Mouse (Mus musculus): ENCODE results near the gene C2cd4c.

Gene C2cd4c

DNA sequence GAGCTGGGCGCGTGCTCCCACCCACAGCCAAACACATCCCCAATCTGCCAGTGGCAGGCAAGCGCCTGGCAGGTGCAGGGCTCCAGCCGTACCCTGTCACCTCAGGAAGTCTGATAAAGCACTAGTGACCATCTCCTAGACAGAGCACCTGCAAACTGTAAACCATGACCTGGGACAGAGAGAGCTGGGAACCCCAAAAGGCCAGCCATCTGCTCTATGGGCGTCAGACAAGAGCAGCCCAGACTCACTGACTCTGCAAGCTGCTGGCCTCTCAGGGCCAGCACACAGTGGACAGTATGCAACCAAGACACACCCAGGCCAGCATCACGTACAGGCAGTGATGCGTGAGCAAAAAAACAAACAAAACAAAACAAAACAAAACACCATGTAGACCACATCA, 34.9 kb downstream of the C2cd4c start:
- DNase-seq (ENCODE audit: low spot score), result no peak

DNA sequence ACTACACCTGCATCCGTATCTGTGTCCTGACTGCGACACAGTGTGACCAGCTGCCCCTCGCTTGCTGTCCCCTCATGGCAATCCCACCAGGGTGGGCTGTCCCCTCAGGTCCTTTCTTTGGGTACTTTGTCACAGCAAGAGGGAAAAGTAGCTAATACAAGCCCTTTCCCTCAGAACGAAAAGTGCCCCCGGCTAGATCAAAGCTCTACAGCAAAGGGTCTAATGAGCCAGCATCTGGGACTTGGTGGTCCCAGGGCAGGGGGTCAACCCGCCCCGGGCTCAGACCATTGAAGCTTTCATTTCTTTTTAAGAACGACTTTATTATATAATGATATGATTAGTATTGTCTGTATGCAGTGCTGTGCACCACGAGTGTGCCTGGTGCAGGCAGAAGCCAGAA, 35.5 kb downstream of the C2cd4c start:
- no peak for DNase-seq (ENCODE audit: low spot score)

DNA sequence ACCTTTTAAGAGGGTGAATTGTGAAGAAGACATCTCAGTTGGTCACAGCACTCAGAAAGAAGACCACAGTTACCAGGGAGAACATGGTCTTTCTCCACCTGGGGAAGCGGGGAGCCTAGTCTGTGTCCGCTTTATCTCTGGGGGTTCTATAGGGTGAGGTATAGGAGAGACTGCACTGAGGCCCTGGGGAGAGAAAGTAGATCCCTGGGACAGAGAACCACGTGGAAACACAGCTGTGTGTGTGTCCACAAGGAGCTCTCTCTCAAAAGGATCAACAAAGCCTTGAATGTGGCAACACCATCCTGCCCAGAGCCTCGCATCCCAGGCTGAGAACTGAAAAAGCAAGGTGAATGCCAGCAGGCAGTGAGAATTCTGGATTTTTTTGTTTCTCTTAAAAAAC, 36.4 kb downstream of the C2cd4c start:
- DNase-seq (ENCODE audit: low spot score), result no peak

DNA sequence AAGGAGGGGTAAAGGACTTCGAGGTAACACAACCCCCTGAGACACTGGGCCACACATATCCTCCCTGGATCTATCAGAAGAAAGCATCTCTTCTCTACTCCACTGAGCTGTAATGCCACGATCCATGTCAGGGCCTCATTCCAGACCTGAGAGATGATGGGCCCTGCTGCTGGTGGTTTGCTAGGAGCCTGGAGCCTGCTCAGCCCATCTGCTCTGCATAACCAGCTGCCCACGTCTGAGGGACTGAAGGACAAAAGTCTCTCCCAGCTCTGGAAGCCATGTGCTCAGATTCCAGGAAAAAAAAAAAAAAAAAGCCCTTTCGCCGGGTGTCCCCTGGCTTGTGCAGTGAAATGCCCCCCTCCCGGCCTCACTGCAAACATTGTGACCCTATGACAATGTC, 38.1 kb downstream of the C2cd4c start:
- DNase-seq (ENCODE audit: low spot score), result no peak

DNA sequence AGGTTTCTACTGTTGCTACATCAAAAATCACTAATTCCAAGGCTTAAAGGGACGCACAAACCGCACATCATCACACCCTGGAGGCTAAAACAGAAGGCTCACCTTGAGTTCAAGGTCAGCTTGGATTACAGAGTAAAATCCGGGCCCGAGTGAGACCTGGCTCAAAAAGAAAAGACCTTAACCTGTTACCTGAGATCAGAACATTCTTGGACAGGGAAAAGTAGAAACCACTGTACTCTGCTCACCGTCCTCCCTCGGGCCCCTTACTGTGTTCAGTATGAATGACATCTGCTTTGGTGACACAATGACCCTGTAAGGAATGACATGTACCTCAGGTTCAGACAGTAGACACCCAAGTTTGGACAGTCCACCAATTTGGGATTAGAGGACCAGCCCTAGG, 39.0 kb downstream of the C2cd4c start:
- DNase-seq (ENCODE audit: low spot score), result no peak

DNA sequence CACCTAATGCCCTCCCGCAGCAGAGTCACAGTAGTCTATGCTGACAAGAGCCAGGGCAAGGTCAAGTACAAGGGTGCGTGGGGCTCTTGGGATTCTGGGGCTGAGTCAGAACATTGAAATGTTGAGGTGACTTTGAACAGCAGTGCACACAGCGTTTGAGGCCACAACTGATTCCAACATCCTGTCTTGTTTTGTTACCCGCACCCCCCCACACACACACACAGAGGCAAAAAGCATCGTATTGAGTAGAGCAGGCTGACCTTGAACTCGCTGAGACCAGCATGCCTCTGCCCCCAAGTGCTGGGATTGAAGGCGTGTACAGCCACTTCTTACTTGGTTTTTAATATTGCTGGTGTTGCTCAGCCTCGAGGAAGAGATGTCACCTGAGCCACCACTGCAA, 39.5 kb downstream of the C2cd4c start:
- DNase-seq (ENCODE audit: low spot score), result no peak

DNA sequence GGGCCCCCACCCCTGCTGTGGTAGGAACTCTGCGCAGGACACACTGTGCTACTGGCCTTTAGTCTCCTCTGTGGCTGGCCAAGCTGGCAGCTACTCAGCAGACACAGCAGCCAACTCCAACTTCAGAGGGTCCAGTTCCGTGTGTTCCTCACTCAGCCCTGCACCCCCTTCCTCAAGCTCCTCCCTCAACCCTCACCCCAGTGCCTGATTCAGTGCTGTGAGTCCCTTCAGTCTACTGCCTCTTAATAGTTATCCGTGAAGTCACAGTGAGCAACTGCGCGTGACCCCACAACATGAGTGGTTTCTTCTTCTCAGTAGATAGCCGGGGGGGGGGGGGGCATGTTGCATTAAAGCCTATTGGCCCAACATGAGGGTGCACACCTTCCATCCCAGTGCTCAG, 40.2 kb downstream of the C2cd4c start:
- no peak for DNase-seq (ENCODE audit: low spot score)

DNA sequence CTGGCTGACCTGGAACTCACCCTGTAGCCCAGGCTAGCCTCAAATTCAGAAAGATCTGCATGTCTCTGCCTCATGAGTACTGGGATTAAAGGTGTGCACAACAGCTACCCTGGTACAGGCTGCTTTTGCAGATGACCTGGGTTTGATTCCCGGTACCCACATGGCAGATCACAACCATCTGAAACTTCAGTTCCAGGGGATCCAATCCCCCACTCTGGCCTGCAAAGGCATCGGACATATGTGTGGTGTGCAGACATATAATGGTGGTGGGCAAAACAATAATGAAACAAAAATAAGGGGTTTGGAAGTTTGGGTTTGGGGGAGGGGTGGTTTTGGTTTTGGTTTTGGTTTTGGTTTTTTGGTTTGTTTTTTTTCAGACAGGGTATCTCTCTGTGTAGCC, 42.5 kb downstream of the C2cd4c start:
- DNase-seq (ENCODE audit: low spot score), result no peak

DNA sequence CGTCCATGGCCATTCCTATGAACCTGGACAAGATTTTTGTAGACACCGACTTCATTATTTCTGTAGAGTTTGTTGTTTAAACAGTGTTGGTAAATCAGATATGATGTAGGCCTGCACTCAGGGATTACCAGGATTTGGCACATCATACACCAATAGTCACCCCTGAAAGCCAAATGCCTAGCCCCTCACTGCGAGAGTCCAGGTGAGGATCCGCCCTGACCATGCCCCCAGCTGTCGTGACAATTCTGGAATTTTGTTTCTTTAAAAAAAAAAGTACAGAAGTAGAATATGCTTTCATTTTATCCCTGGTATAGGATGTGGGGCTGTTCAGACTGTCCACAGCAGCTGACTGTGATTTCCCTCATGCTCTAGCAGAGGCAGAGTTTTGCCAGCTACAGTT, 43.9 kb downstream of the C2cd4c start:
- no peak for DNase-seq (ENCODE audit: low spot score)

DNA sequence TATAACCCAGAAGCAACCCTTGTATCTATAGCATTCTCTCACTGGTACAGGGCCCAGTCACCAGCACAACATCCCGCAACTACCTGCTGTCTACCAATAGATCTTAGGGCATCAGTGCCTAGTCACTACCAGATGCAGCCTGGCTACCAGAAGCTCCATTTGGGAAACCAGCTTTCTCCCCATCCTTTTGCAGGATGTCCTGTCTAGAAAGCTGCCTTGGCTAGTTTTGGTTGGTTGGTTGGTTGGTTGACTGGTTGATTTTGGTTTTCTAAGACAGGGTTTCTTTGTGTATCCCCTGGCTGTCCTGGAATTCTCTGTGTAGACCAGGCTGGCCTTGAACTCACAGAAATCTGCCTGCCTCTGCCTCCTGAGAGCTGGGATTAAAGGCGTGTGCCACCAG, 54.1 kb downstream of the C2cd4c start:
- no peak for DNase-seq (ENCODE audit: low spot score)

DNA sequence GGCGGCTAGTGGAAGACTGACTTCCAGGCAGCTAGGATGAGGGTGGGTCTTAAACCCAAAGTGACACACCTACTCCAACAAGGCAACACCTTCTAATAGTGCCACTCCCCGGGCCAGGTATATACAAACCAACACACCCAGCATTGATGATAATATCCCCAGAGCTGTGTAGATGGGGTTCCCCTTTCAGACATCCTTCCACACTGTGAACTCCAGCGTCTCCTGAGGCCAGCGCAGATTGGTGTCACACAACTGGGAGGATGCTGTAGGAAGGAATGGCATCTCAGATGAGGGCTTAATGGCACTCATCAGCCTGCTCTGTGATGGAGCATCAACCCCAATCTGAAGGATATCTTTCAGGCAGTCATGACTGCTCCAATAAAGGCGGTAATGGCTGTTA, 56.3 kb downstream of the C2cd4c start:
- no peak for DNase-seq (ENCODE audit: low spot score)

DNA sequence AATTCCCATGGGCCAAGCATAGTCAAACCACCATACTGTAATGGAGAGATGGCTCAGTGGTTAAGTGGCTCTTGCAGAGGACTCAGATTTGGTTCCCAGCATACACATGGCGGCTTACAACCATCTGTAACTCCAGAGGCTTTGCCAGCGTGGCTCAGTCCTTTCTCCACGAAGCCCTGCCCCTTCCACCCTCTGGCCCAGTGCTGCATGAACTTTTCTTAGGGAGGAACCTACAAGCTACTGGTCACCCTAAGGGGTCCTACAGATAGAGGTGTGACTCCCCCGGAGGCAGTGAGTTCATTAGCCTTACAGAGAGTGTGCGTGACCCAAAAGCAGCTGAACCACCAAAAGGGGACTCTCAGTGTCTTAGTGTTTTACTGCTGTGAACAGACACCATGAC, 56.9 kb downstream of the C2cd4c start:
- peak; percentile 6 for DNase-seq (ENCODE audit: low spot score)
